Mouse (Mus musculus) lung, postnatal 0 days (tissue): Measurements from ENCODE around the gene Htra1.

Experiments used
- CTCF ChIP-seq: IDR thresholded peaks from 2 replicates; pipeline ENCODE4 v1.5.1; 2016; ENCODE audit warnings: antibody characterized with exemption, mild to moderate bottlenecking
- EP300 ChIP-seq: IDR thresholded peaks from 2 replicates; pipeline ENCODE4 v1.6.1; 2016; ENCODE audit warnings: antibody characterized with exemption, mild to moderate bottlenecking, control low read depth

DNA sequence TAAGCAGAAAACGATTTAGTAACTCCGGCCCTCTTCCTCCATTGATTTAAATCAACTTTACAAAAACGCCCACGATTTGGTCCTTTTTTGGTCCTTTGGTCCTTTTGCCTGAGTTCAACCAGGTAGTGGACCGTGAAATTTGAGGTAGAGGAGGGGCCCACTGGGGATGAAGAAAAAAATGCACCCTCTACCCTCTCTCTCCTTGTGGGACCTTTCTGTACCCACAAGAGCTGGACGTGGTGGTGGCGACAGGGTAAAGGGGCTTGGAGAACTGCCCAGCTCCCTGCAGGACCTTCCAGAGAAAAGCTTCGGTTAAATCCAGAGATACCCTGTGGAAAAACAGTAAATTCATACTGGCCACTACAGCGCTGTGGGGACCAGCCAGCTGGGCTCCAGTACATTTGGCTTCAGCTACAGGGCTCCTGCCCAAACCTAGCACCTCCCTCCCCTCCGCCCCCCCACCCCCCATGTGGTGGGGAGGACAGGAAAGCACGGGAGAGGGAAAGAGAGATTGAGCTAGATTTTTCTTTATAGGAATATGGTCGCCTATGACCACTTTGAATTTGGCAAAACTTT is 1.4 kb downstream of the Htra1 start:
- TF ChIP-seq CTCF (no peak), EP300 (no peak)
